Mouse (Mus musculus) retina, postnatal 7 days (tissue): ENCODE results near the gene Vmn1r159.
"Not testable (repeated sequence)": the region's sequence is repeated elsewhere in the genome, so short reads cannot be mapped to it uniquely, and the experiment has no call there.

Source experiments
- DNase-seq: peaks from one replicate; pipeline ENCODE4 v3.0.0-alpha.2; 2012; ENCODE audit warnings: low read depth, low spot score

Gene Vmn1r159

DNA sequence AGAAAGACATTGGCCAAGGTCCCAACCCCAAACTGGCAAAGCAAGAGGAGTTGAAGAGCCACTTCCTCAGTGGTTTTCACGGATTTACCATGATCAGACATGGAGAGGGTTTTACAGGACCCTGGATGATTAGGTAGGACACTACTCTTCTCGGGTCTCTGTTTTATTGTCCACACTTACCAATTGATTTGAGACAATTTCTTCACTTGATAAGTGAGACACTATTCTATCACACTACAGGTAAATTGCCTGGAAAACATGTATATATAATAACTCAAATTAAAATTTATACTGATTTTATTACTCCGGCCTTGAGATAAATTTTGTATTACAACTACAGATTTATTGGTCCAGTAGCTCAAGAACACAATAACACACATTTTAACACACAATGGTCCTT is at the start of gene Vmn1r159:
TSS of gene Vmn1r159 (minus strand) at position 101 of the 400 bp plus-strand sequence.
- DNase-seq, result not testable (repeated sequence)

DNA sequence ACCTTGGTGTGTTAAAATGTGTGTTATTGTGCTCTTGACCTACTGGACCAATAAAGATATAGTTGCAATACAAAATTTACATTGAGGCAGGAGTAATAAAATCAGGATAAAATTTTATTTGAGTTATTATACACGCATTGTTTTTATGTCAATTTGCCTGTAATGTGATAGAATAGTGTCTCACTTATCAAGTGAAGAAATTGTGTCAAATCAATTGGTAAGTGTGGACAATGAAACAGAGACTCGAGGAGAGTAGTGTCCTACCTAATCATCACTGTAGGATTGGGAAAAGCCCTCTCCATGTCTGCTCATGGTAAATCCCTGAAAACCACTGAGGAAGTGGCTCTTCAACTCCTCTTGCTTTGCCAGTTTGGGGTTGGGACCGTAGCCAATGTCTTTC is 27.5 kb upstream of the Vmn1r159 start, which contains the start of gene Vmn1r160:
TSS of gene Vmn1r160 (plus strand) at position 301 of the 400 bp plus-strand sequence.
- DNase-seq, result not testable (repeated sequence)
